Mouse (Mus musculus) urinary bladder, postnatal 36 days (tissue): Measurements from ENCODE around the gene D430019H16Rik.

Experiments
- DNase-seq, 2 experiments: peaks; one replicate each; pipeline ENCODE4 v3.0.0; 2022; ENCODE audit warnings: low spot score in 2 of 2, mixed read lengths in 1 of 2

Gene D430019H16Rik

GRCm38 (mm10) chr12:105537162-105537561 is 83.5 kb downstream of the D430019H16Rik start:
- DNase-seq: no peak

GRCm38 (mm10) chr12:105539649-105540048 is 86.0 kb downstream of the D430019H16Rik start:
- DNase-seq: no peak

GRCm38 (mm10) chr12:105541590-105542402 is 88.1 kb downstream of the D430019H16Rik start:
- DNase-seq: no peak

GRCm38 (mm10) chr12:105542513-105542912 is 88.9 kb downstream of the D430019H16Rik start:
- DNase-seq: no peak
